Mouse (Mus musculus) testis, adult 2 months (tissue): Measurements from ENCODE around the gene 4933405O20Rik.

Experiments
- CTCF ChIP-seq: fragments of 200-500 bp; IDR thresholded peaks from 2 replicates; pipeline ENCODE4 v1.5.1; 2012; ENCODE audit warnings: low read depth, mild to moderate bottlenecking, inconsistent platforms, low read length, moderate library complexity; ENCODE audit not compliant: control insufficient read depth, insufficient read depth, insufficient replicate concordance
- POLR2A ChIP-seq: fragments of 200-500 bp; IDR thresholded peaks from 2 replicates; pipeline ENCODE4 v1.6.1; 2012; ENCODE audit warnings: low read depth, mild to moderate bottlenecking, inconsistent platforms, low read length, moderate library complexity; ENCODE audit not compliant: control insufficient read depth

DNA sequence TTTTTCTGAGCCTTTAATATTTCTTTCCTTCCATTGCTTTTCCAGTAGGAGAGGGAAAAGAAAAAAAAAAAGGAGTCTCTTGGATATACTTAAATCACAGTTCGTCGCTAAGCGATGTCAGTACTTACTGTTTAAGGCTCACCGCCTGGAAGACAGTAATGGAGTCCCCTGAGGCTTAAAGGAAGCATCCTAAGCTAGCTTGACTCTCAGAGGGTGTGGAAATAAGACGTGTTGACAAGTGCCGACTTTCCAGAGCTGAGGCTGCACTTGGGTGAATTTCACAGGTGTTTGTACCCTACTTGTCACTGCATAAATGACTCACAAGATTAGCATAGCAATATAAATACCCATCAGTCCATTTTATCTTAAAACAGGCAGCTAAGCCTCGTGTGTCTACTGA is 25.1 kb upstream of the 4933405O20Rik start:
- TF ChIP-seq CTCF (no peak), POLR2A (no peak)
